Mouse (Mus musculus) frontal cortex, postnatal 10 days (tissue): ENCODE results near the gene Ddx55.
"Not testable (repeated sequence)": the region's sequence is repeated elsewhere in the genome, so short reads cannot be mapped to it uniquely, and the experiment has no call there.

Experiments
- DNase-seq, 2 experiments: peaks; one replicate each; pipeline ENCODE4 v3.0.0; 2022; ENCODE audit warnings: low spot score in 2 of 2, mixed read lengths in 1 of 2

The Ddx55 gene

GRCm38 (mm10) chr5:124538813-124539792, 13.6 kb upstream of the Ddx55 start:
- DNase-seq: no peak

- no peak for DNase-seq
Observed at GRCm38 (mm10) chr5:124539905-124540304, 12.8 kb upstream of the Ddx55 start.

GRCm38 (mm10) chr5:124540383-124540786, 12.3 kb upstream of the Ddx55 start, which contains the start of gene Tmed2:
Gene Tmed2, plus strand, starts transcription at chr5:124540695.
- peak; percentile 96 for DNase-seq

- peak; percentile 55 to 59 for DNase-seq
Observed at GRCm38 (mm10) chr5:124540905-124541601, 11.6 kb upstream of the Ddx55 start.

GRCm38 (mm10) chr5:124541602-124541973, 11.1 kb upstream of the Ddx55 start:
- no peak for DNase-seq

GRCm38 (mm10) chr5:124550737-124551136, 1.9 kb upstream of the Ddx55 start:
- DNase-seq: not testable (repeated sequence)

GRCm38 (mm10) chr5:124551349-124552093, 1.1 kb upstream of the Ddx55 start:
- DNase-seq: not testable (repeated sequence)

GRCm38 (mm10) chr5:124552094-124552472, 581 bp upstream of the Ddx55 start:
- DNase-seq: no peak

GRCm38 (mm10) chr5:124553607-124554006, 943 bp downstream of the Ddx55 start:
- no peak for DNase-seq

GRCm38 (mm10) chr5:124555145-124555544, 2.5 kb downstream of the Ddx55 start:
- DNase-seq: no peak

- no peak for DNase-seq
Observed at GRCm38 (mm10) chr5:124571068-124571467, 18.4 kb downstream of the Ddx55 start.

- no peak for DNase-seq
Observed at GRCm38 (mm10) chr5:124575467-124575866, 22.8 kb downstream of the Ddx55 start.

- peak; percentile 83 to 94 for DNase-seq
Observed at GRCm38 (mm10) chr5:124578633-124579317, 26.1 kb downstream of the Ddx55 start, which contains the start of the genes Eif2b1 and Gtf2h3. Gene Eif2b1, minus strand, starts transcription at chr5:124579131. Gene Gtf2h3, plus strand, starts transcription at chr5:124579140.

GRCm38 (mm10) chr5:124582515-124582914, 29.9 kb downstream of the Ddx55 start:
- DNase-seq: no peak

- no peak for DNase-seq
Observed at GRCm38 (mm10) chr5:124592768-124593167, 40.1 kb downstream of the Ddx55 start.

GRCm38 (mm10) chr5:124598224-124599174, 45.8 kb downstream of the Ddx55 start:
- DNase-seq: peak; percentile 94 to 97

- not testable (repeated sequence) for DNase-seq
Observed at GRCm38 (mm10) chr5:124599726-124600125, 47.1 kb downstream of the Ddx55 start.

GRCm38 (mm10) chr5:124602349-124602748, 49.7 kb downstream of the Ddx55 start:
- peak in 1 of 2 experiments; percentile 36 for DNase-seq

- no peak for DNase-seq
Observed at GRCm38 (mm10) chr5:124604296-124604695, 51.6 kb downstream of the Ddx55 start.

- no peak for DNase-seq
Observed at GRCm38 (mm10) chr5:124605041-124605622, 52.5 kb downstream of the Ddx55 start.
